Mouse (Mus musculus) heart, postnatal 0 days (tissue): ENCODE measurements around the gene Pacsin1.

Experiments used
- CTCF ChIP-seq: IDR thresholded peaks from 2 replicates; pipeline ENCODE4 v1.5.1; 2016; ENCODE audit warnings: antibody characterized with exemption, control low read depth, low read depth
- EP300 ChIP-seq: IDR thresholded peaks from 2 replicates; pipeline ENCODE4 v1.6.1; 2016; ENCODE audit warnings: antibody characterized with exemption, low read depth

DNA sequence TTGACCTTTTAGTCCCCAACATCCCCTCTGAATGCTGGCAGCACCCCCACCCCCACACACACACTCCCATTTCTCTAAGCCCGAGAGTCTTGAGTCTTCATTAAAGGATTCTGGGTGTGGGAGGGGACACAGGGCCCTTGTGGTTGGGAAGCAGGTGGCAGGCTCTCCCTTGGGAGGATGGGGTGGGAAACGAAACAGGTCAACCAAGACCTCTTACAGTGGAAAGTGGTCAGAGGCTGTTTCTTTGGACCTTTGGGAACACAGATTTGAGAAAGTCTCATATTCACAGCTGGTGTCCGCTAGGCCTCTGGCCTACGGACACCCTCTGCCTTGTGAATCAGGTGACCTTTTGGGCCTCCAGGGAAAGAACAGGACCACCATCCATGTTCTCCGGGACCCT lies 54.3 kb downstream of the Pacsin1 start:
- no peak for TF ChIP-seq CTCF
- TF ChIP-seq EP300: no peak
